Mouse (Mus musculus): ENCODE measurements around the gene Myof. TPM values are rescaled to one million over a fixed set of nuclear protein-coding genes. Genes with fewer than 3 reads are reported as not detected.

The Myof gene
- total RNA-seq, 4 experiments from 2014 or later = 6.5 to 8.2 (median 6.7) TPM

GRCm38 (mm10) chr19:38045198-38045597 lies 1.8 kb upstream of the Myof start:
- DNase-seq (ENCODE audit: low spot score in 2 of 2) = no peak

- no peak for DNase-seq (ENCODE audit: low spot score in 2 of 2)
These were observed 1.1 kb downstream of the Myof start for GRCm38 (mm10) chr19:38042261-38042722.

GRCm38 (mm10) chr19:38038267-38038666 lies 5.1 kb downstream of the Myof start:
- no peak for DNase-seq (ENCODE audit: low spot score in 2 of 2)

- no peak for DNase-seq (ENCODE audit: low spot score in 2 of 2)
These were observed 7.6 kb downstream of the Myof start for GRCm38 (mm10) chr19:38035766-38036165.

- no peak for DNase-seq (ENCODE audit: low spot score in 2 of 2)
These were observed 8.7 kb downstream of the Myof start for GRCm38 (mm10) chr19:38034696-38035095.

- no peak for DNase-seq (ENCODE audit: low spot score in 2 of 2)
These were observed 9.7 kb downstream of the Myof start for GRCm38 (mm10) chr19:38033735-38034057.

GRCm38 (mm10) chr19:38032993-38033734 lies 10.2 kb downstream of the Myof start:
- DNase-seq (ENCODE audit: low spot score in 2 of 2) = no peak

- DNase-seq (ENCODE audit: low spot score in 2 of 2) = no peak
These were observed 12.2 kb downstream of the Myof start for GRCm38 (mm10) chr19:38031144-38031543.

- DNase-seq (ENCODE audit: low spot score in 2 of 2) = no peak
These were observed 12.7 kb downstream of the Myof start for GRCm38 (mm10) chr19:38030673-38031137.

GRCm38 (mm10) chr19:38029871-38030270 lies 13.5 kb downstream of the Myof start:
- DNase-seq (ENCODE audit: low spot score in 2 of 2) = no peak

GRCm38 (mm10) chr19:38029292-38029691 lies 14.1 kb downstream of the Myof start:
- DNase-seq (ENCODE audit: low spot score in 2 of 2) = no peak

GRCm38 (mm10) chr19:38027881-38028521 lies 15.4 kb downstream of the Myof start:
- no peak for DNase-seq (ENCODE audit: low spot score in 2 of 2)

GRCm38 (mm10) chr19:38027389-38027788 lies 16.0 kb downstream of the Myof start:
- DNase-seq (ENCODE audit: low spot score in 2 of 2) = no peak

GRCm38 (mm10) chr19:38026211-38026624 lies 17.2 kb downstream of the Myof start:
- DNase-seq (ENCODE audit: low spot score in 2 of 2) = no peak

GRCm38 (mm10) chr19:38025254-38026041 lies 17.9 kb downstream of the Myof start:
- no peak for DNase-seq (ENCODE audit: low spot score in 2 of 2)

- DNase-seq (ENCODE audit: low spot score in 2 of 2) = no peak
These were observed 19.8 kb downstream of the Myof start for GRCm38 (mm10) chr19:38023603-38024002.

- DNase-seq (ENCODE audit: low spot score in 2 of 2) = no peak
These were observed 20.7 kb downstream of the Myof start for GRCm38 (mm10) chr19:38022710-38023109.

- DNase-seq (ENCODE audit: low spot score in 2 of 2) = no peak
These were observed 27.5 kb downstream of the Myof start for GRCm38 (mm10) chr19:38015873-38016254.

GRCm38 (mm10) chr19:38015180-38015872 lies 28.1 kb downstream of the Myof start:
- peak; percentile 78 to 81 for DNase-seq (ENCODE audit: low spot score in 2 of 2)

- no peak for DNase-seq (ENCODE audit: low spot score in 2 of 2)
These were observed 28.9 kb downstream of the Myof start for GRCm38 (mm10) chr19:38014443-38014842.

GRCm38 (mm10) chr19:38011379-38011778 lies 32.0 kb downstream of the Myof start:
- DNase-seq (ENCODE audit: low spot score in 2 of 2) = no peak
